Mouse (Mus musculus): ENCODE data around the gene Cdpf1. TPM values are rescaled to one million over a fixed set of nuclear protein-coding genes. Genes with fewer than 3 reads are reported as not detected.

Cdpf1 gene
- polyA plus RNA-seq, 1 experiment from 2014 or later, result 17.8 TPM

- Histone ChIP-seq H3K27ac (no peak overlapping the region), H3K9me3 (replicated peaks) (no peaks in the 10 kb centered on the region), H3K9ac (no peak overlapping the region), H3K4me3 (no peak overlapping the region), H3K36me3 (ENCODE audit: poor library complexity, severe bottlenecking) (no peaks in the 10 kb centered on the region), H3K27me3 (no peaks in the 10 kb centered on the region), H3K4me1 (no peaks in the 10 kb centered on the region), H3K4me2 (no peak overlapping the region)
- WGBS, result 83% methylated on average over 5 of the region's 5 CpGs
- ATAC-seq, result no peak
These were observed 34.7 kb downstream of the Cdpf1 start for GRCm38 (mm10) chr15:85776771-85777170.

- 68% methylated on average over 2 of the region's 2 CpGs for WGBS
These were observed 35.3 kb downstream of the Cdpf1 start for GRCm38 (mm10) chr15:85776241-85776640.

GRCm38 (mm10) chr15:85775001-85775400 lies 36.5 kb downstream of the Cdpf1 start:
- Histone ChIP-seq H3K36me3 (ENCODE audit: poor library complexity, severe bottlenecking) (no peaks in the 10 kb centered on the region), H3K9ac (no peak overlapping the region), H3K27me3 (no peaks in the 10 kb centered on the region), H3K27ac (no peak overlapping the region), H3K9me3 (replicated peaks) (no peaks in the 10 kb centered on the region), H3K4me1 (no peaks in the 10 kb centered on the region), H3K4me3 (no peak overlapping the region), H3K4me2 (no peak overlapping the region)
- ATAC-seq, result no peak
- WGBS, result 85% methylated on average over 7 of the region's 7 CpGs

More at GRCm38 (mm10) chr15:85776241-85776640, 35.3 kb downstream of the Cdpf1 start:
- no peak overlapping the region for H3K4me3 ChIP-seq
- H3K36me3 ChIP-seq (ENCODE audit: poor library complexity, severe bottlenecking), result no peaks in the 10 kb centered on the region
- no peak overlapping the region for H3K9ac ChIP-seq
- H3K4me1 ChIP-seq, result no peaks in the 10 kb centered on the region
- H3K4me2 ChIP-seq, result no peak overlapping the region
- no peak for ATAC-seq
- H3K27me3 ChIP-seq, result no peaks in the 10 kb centered on the region
- H3K27ac ChIP-seq, result no peak overlapping the region
- H3K9me3 ChIP-seq (replicated peaks), result no peaks in the 10 kb centered on the region

- H3K36me3 ChIP-seq (ENCODE audit: poor library complexity, severe bottlenecking), result no peaks in the 10 kb centered on the region
- H3K9ac ChIP-seq, result no peak overlapping the region
- H3K4me2 ChIP-seq, result no peak overlapping the region
- 91% methylated on average over 9 of the region's 9 CpGs for WGBS
- no peak for ATAC-seq
- no peaks in the 10 kb centered on the region for H3K9me3 ChIP-seq (replicated peaks)
- H3K4me1 ChIP-seq, result no peaks in the 10 kb centered on the region
- no peak overlapping the region for H3K27ac ChIP-seq
- no peak overlapping the region for H3K4me3 ChIP-seq
- H3K27me3 ChIP-seq, result no peaks in the 10 kb centered on the region
These were observed 37.1 kb downstream of the Cdpf1 start for GRCm38 (mm10) chr15:85774419-85774818.

- no peak overlapping the region for H3K9ac ChIP-seq
- no peaks in the 10 kb centered on the region for H3K9me3 ChIP-seq (replicated peaks)
- H3K4me2 ChIP-seq, result no peak overlapping the region
- WGBS, result 82% methylated on average over 11 of the region's 11 CpGs
- H3K27me3 ChIP-seq, result no peaks in the 10 kb centered on the region
- H3K4me1 ChIP-seq, result no peaks in the 10 kb centered on the region
- no peak overlapping the region for H3K4me3 ChIP-seq
- no peaks in the 10 kb centered on the region for H3K36me3 ChIP-seq (ENCODE audit: poor library complexity, severe bottlenecking)
- no peak overlapping the region for H3K27ac ChIP-seq
- ATAC-seq, result no peak
These were observed 39.3 kb downstream of the Cdpf1 start for GRCm38 (mm10) chr15:85772146-85772740.

GRCm38 (mm10) chr15:85771306-85772121 lies 40.0 kb downstream of the Cdpf1 start:
- ATAC-seq, result no peak
- no peaks in the 10 kb centered on the region for H3K4me1 ChIP-seq
- no peaks in the 10 kb centered on the region for H3K36me3 ChIP-seq (ENCODE audit: poor library complexity, severe bottlenecking)
- no peak overlapping the region for H3K9ac ChIP-seq
- no peak overlapping the region for H3K4me3 ChIP-seq
- no peaks in the 10 kb centered on the region for H3K27me3 ChIP-seq
- no peaks in the 10 kb centered on the region for H3K9me3 ChIP-seq (replicated peaks)
- H3K27ac ChIP-seq, result no peak overlapping the region
- WGBS, result 85% methylated on average over 17 of the region's 17 CpGs
- H3K4me2 ChIP-seq, result no peak overlapping the region

GRCm38 (mm10) chr15:85768991-85769390 lies 42.5 kb downstream of the Cdpf1 start:
- WGBS, result 92% methylated on average over 8 of the region's 8 CpGs
- no peak for ATAC-seq
- Histone ChIP-seq H3K4me2 (no peak overlapping the region), H3K9ac (no peak overlapping the region), H3K4me1 (no peaks in the 10 kb centered on the region), H3K27me3 (no peaks in the 10 kb centered on the region), H3K36me3 (ENCODE audit: poor library complexity, severe bottlenecking) (no peaks in the 10 kb centered on the region), H3K9me3 (replicated peaks) (no peaks in the 10 kb centered on the region), H3K4me3 (no peak overlapping the region), H3K27ac (no peak overlapping the region)

GRCm38 (mm10) chr15:85766677-85767076 lies 44.8 kb downstream of the Cdpf1 start:
- H3K4me2 ChIP-seq, result no peak overlapping the region
- no peak overlapping the region for H3K9ac ChIP-seq
- no peaks in the 10 kb centered on the region for H3K27me3 ChIP-seq
- no peak overlapping the region for H3K27ac ChIP-seq
- H3K4me1 ChIP-seq, result no peaks in the 10 kb centered on the region
- H3K36me3 ChIP-seq (ENCODE audit: poor library complexity, severe bottlenecking), result no peaks in the 10 kb centered on the region
- H3K4me3 ChIP-seq, result no peak overlapping the region
- WGBS, result 93% methylated on average over 5 of the region's 5 CpGs
- H3K9me3 ChIP-seq (replicated peaks), result no peaks in the 10 kb centered on the region
- no peak for ATAC-seq

GRCm38 (mm10) chr15:85765022-85765421 lies 46.5 kb downstream of the Cdpf1 start:
- ATAC-seq, result no peak
- H3K9me3 ChIP-seq (replicated peaks), result no peaks in the 10 kb centered on the region
- H3K4me3 ChIP-seq, result no peak overlapping the region
- no peaks in the 10 kb centered on the region for H3K36me3 ChIP-seq (ENCODE audit: poor library complexity, severe bottlenecking)
- no peaks in the 10 kb centered on the region for H3K27me3 ChIP-seq
- no peaks in the 10 kb centered on the region for H3K4me1 ChIP-seq
- H3K4me2 ChIP-seq, result no peak overlapping the region
- H3K9ac ChIP-seq, result no peak overlapping the region
- H3K27ac ChIP-seq, result no peak overlapping the region
- WGBS, result 68% methylated on average over 3 of the region's 3 CpGs

- Histone ChIP-seq H3K4me3 (no peak overlapping the region), H3K9me3 (replicated peaks) (peaks cover 5% of the 10 kb centered on the region), H3K36me3 (ENCODE audit: poor library complexity, severe bottlenecking) (no peaks in the 10 kb centered on the region), H3K27me3 (no peaks in the 10 kb centered on the region), H3K4me1 (no peaks in the 10 kb centered on the region), H3K27ac (no peak overlapping the region), H3K9ac (no peak overlapping the region), H3K4me2 (no peak overlapping the region)
- 86% methylated on average over 4 of the region's 4 CpGs for WGBS
- ATAC-seq, result no peak
These were observed 48.7 kb downstream of the Cdpf1 start for GRCm38 (mm10) chr15:85762761-85763160.

GRCm38 (mm10) chr15:85757768-85758167 lies 53.7 kb downstream of the Cdpf1 start:
- peaks cover 9% of the 10 kb centered on the region for H3K9me3 ChIP-seq (replicated peaks)
- no peak for ATAC-seq
- H3K27me3 ChIP-seq, result no peaks in the 10 kb centered on the region
- no peak overlapping the region for H3K4me3 ChIP-seq
- no peak overlapping the region for H3K27ac ChIP-seq
- no peaks in the 10 kb centered on the region for H3K36me3 ChIP-seq (ENCODE audit: poor library complexity, severe bottlenecking)
- no peak overlapping the region for H3K9ac ChIP-seq
- H3K4me2 ChIP-seq, result no peak overlapping the region
- H3K4me1 ChIP-seq, result no peaks in the 10 kb centered on the region
- WGBS, result 89% methylated on average over 3 of the region's 3 CpGs
